Mouse (Mus musculus) regulatory T cell (primary cell): Measurements from ENCODE around the gene Tpd52l1.
"Not testable (repeated sequence)": the region's sequence is repeated elsewhere in the genome, so short reads cannot be mapped to it uniquely, and the experiment has no call there.

ENCODE experiments used
- in situ Hi-C: fragments of 300-600 bp; cut with MboI, MseI; formaldehyde crosslinking; loops from one replicate; pipeline ENCODE4 v1.15.1; 2025; ENCODE audit warnings: high pct_unique_total_duplicates

Gene Tpd52l1

DNA sequence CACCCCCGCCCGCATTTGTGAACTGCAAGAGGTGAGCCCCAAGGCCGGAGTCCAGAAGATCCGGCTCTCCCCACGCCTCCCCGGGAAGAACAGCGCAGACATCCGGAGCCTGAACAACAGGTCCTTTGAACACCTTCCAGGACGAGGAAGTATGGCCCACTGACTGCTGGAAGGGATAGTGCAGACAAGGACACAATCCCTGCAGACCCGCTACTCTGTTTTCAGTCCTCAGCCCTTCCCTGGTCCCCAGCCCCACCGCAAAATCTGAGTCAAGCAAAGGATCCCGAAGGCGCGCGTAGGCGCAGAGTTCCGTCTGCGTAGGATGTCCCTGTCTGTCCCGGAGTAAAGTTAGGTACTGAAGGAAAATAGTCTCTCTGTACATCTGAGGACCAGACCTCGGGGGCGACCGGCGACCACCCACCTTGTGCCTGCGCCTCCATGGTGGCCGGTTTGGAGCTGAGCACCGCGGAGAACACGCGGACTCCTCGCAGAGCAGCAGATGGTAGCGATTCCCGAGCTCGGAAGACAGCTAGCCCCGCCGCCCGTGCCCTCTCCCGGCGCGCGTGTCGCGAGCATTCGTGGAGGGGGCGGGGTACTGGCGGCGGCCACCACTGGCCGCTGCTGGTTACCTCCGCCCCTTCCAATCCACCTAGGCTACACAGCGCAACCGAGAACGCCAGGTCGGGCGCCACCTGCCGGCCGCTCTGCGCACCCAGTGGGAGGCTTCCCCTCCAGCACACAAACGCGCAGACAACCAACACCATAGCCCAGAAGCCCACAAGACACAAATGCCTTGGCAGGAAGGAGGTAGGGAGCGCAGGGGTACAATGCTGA, at the start of gene Tpd52l1:
Gene Tpd52l1, minus strand, starts transcription at position 668 of the 834 bp plus-strand sequence.
- in situ Hi-C loops = loop anchor here (10.0 kb wide), 1 partner anchor 289 kb away; no protein-coding TSS in a partner anchor

DNA sequence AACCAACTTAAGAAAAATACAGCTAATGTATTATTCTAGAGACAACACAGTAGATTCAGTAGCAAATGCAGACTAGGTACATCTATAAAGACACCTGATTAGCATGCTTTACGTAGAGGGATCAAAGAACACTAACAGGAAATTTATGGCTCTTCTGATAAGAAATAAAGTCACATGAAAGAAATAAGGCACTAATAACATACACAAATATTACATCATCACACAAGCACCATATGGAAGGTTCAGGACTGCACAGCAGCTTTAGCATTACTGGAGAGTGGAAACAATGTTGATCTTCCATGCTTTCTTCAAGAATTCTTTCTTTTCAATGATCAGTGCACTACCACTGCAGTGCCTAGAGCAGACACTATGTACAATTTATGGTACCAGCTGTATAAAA, 48.5 kb upstream of the Tpd52l1 start:
- in situ Hi-C loops = loop anchor here (10.0 kb wide), 1 partner anchor 981 kb away; no protein-coding TSS in a partner anchor

DNA sequence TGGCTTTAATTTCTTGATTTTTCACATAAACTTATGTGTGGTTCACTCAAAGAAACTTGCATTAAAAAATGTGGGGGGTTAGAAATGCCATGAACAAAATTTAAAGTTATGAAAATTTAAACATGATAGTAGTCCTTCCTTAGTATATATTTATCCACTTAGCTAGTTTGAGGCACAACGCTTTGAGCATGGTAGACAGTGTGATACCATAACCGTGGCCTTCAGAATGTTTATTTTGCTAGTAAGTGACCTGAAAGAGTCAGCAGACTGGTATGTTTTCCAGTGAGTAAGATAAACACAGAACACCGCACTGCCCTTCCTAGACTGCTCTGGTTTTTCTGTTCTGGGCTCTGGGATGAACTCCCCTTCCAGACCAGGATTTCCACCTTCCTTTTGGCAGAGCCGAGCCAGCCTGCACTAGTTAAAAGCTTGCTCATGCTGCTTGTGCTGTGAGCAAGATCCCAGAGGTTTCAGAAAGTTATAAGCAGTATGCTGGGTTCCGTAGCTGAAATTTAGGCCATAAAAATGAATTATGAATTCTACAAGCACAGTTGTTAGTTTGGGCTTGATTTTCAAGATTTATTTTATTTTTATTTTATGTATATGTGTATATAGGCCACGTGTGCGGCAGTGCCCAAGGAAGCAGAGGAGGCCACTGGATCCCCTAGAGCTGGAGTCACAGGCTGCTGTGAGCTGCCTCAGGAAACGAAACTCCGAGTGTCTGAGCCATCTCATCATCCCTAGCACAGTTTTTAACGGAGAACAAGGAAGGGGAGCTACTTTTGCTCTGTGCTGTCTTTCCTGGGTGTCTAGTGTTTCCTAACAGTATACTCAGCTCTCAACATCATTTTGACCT, 21.5 kb upstream of the Tpd52l1 start:
- in situ Hi-C loops = no loop called here

DNA sequence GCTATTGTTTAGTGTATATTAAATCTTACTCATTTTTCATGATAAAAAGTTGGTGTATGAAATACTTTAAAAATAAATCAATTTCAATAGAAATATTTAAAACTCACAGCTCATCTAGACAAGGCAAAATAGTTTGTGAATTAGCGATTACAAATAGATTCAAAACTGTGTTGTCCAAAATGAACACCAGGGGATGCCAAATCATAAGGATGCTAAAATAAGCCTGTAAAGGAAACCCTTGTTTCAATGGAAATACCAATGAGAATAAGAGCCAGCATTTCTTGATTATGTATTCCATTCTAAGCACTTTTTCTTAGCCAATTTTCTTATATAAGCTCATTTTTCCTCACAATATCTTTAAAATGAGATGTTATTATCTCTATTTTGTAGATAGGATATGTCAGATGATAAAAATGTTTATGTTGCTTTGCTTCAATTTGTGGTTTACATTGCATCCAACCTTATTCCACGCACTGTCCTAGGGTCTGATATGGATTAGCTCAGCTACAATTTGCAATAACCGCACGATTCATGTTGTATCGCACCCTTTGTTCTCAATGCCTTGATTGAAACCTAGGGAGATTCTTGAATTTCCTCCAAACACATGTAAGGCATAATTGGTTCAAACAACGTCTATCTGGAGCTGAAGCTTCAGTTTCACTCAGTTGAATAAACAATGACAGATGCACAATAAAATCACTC, 20.2 kb upstream of the Tpd52l1 start:
- in situ Hi-C loops = no loop called here

DNA sequence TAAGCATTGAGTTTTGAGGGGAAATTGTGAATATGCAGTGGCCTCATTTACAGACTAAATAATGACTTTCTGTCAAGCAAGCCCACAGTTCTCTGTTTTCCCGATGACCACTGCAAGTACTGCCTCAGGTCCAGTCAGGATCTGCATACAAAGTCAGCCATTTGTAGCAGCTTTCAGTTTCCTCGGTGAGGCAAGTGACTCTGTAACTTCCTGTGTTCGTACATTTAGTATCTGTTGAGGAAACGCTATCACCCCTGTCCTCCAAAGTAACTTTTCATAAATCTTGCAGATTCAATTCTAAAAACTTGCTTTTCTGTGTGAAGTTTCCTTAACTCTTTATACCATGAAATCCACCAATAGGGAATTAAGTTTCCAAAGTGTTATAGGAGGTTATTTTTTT, 19.7 kb upstream of the Tpd52l1 start:
- in situ Hi-C loops = no loop called here

DNA sequence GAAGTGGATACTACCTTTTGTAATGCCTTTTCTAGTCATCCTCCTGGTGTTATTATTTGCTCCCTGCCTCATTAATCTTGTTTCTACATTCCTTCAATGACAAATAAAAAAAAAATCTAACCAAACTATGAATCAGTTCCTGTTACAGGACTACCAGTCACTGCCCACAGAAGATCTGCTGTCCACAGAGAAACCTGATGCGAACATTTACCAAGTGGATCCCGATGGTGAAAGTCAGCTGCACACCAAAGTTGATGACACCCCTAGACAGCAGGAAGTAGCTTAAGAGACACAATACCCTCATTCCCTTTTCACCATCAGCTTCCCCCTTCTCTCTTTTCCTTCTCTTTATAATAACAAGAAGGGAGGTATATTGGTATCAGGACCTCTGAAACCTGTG, 17.3 kb upstream of the Tpd52l1 start:
- in situ Hi-C loops = no loop called here

DNA sequence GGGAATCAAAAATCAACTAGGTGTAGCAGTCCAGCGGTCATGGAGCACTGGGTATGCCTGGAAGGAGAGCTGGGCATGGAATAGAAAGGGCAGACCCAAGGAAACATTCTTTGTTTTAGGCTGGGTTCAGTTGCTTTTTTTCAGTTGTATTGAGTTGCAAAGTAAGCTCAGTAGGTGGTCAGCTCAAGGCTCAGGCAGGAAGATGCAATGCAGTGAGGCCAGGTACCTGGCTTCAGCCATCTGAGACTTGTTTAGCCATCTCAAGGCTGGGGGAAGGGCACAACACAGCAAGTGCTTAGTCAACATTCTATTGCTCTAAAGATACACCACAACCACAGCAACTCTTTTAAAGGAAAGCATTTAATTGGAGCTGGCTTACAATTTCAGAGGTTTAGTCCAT, 11.0 kb upstream of the Tpd52l1 start:
- in situ Hi-C loops = no loop called here

DNA sequence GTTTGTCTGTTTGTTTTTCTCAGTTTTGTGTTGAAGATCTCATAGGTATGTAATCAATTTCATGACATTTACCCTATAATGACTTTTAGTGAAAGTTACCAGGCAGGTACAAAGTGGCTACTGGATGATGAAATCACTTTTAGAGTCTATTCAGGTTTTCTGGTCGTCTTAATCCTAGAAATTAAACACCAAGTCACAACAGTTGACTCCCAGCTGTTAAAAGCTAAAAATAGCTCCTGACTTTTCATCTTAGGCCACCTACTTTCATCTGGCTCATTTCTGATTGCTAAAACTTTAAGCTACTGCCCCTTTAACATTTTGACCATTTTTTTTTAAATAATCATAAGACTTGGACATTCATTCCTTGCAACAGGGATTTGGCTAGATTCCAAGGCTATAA, 1.3 kb upstream of the Tpd52l1 start:
- in situ Hi-C loops = loop anchor here (10.0 kb wide), 1 partner anchor 288 kb away; no protein-coding TSS in a partner anchor

DNA sequence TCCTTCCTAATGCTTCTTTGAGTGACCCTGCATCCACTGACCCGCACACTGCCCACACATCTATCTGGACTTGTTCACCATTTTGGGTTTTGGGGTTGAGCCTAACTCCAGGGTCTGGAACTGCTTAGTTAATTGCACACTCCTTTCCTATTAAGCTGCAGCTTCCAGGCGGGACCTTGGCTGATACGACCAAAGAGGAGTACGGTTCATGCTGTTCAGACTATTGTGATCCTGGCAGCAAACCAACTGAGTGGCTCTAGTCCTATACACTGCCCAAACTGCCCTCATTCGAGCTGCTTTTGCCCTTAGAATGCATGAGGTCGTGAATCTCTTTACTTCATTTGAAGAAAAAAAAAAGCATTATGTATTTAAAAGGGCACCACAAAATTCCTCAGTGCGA, 1.6 kb downstream of the Tpd52l1 start:
- in situ Hi-C loops = loop anchor here (10.0 kb wide), 1 partner anchor 291 kb away; no protein-coding TSS in a partner anchor

DNA sequence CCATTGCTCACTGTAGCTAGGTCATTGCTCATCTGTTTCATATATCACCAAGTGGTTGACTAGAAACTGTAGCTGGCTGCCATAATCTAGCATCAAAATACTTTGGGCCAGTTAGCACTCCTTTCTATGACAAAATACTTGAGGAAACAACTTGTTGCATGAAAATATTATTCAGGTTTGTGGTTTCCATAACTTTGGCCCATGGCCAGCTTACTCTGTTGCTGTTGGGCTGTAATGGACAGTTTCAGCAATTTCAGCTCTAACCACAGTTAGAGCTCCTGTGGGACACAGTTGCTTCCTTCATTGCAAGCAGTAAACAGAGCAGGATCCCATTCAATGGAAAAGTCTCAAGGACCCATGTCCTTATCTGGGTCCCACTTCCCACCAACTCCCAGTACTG, 4.3 kb downstream of the Tpd52l1 start:
- in situ Hi-C loops = loop anchor here (10.0 kb wide), 1 partner anchor 293 kb away; no protein-coding TSS in a partner anchor

DNA sequence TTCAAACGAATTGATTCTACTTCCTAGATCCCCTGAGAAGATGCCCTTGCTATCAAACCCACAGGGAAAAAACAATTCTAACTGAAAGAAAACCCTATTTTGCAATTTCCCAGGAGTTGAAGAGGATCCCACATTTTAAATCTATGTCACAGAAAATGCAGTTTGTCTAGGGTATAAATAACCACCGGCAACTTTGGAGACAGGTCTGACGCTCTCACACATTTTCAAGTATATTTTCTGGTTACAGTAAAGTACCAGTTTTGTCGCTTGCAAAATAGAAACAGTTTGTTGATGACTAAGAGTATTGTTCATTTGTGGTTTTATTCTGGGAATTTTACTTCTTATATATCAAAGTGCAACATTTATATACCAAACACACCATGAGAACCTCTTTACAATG, 9.7 kb downstream of the Tpd52l1 start:
- in situ Hi-C loops = no loop called here

DNA sequence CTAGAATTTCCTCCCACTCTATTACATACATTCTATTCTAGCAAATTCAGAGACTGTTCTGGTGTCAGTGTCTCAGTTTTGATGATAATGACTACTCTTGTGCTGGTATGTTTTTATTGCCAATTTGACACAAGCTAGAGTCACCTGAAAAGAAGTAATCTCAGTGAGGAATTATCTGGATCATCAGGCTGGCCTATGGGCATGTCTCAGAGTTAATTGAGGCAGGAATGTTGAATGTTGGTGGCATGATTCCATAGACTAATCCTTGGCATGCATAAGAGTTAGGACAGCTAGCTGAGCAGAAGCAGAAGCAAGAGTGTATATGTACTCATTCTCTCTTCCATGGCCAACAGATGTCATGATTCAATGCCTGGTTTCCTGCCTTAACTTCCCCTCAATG, 27.8 kb downstream of the Tpd52l1 start:
- in situ Hi-C loops = no loop called here

DNA sequence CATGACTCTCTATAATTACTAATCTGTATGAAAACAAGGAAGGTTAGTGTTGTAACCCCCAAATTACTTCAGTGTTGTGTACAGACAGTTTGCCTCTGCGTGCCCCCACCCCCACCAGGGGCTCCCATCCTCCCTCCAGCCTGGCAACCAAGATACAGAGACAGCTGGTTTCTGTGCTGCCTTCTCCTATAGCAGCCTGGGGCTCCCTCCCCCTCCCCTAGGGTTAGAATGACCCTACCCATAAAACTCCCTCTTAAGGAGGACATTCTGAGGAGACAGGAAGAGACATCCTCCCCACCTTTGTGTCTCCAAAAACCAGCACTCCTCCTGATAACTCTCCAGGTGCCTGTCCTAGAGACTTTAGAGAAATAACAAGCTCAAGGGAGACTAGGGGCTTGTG, 52.8 kb downstream of the Tpd52l1 start:
- in situ Hi-C loops = loop anchor here (5.0 kb wide), 1 partner anchor 66 kb away; no protein-coding TSS in a partner anchor

DNA sequence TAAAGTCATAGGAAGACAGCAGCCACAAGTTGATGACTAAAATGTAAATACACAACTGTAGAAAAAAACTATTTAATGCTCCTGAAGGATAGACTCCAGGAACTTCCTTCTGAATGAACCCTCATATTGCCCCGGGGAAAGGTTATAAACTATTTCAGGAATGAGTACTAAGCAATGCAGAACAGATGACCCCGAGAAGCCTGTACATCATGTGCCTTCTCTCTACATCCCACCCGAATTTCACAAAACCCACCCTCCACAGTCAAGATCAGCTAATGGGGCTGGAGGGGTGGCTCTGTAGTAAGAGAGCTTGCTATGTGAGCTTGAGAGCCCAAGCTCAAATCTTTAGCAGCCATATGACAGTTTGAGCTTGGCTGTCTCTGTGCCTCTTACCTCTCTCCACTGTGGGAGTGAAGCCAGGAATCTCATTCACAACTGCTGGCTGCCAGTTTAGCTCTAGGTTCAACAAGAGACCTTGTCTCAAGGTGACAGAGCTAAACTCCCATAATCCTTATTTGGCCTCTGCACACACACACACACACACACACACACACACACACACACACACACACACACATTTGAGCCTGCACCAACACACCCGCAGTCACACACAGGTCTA, 54.9 kb downstream of the Tpd52l1 start:
- in situ Hi-C loops = loop anchor here (5.0 kb wide), 1 partner anchor 64 kb away; no protein-coding TSS in a partner anchor

DNA sequence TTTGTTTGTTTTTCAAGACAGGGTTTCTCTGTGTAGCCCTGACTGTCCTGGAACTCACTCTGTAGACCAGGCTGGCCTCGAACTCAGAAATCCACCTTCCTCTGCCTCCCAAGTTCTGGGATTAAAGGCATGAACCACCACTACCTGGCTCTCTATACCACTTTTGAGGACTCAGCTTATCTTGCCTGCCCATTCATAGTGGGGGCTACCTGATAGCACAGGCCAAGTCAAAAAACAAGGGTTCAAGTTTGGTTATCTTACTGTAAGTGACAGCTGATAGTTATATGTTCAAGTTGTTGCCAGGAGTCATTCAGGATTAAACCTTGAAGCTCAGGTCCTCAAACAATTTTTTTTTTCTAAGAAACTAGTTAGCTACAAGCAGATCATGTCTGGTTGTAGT, 57.2 kb downstream of the Tpd52l1 start:
- in situ Hi-C loops = not testable (repeated sequence)

DNA sequence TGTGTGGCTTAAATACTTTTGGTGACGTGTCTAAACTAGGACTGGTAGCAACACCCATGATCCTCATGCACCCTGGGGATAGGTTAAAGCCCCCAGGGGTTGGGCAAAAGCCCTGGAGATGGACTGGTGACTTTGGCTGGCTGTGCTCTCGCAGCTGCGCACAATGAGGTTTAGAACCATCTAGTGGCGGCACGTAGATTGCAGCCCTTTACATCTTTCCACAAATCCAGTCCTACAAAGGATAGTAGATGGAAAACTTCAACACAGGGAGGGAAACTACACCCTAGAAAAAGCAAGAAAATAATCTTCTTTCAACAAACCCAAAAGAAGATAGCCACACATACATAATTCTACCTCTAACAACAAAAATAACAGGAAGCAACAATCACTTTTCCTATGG, 75.6 kb downstream of the Tpd52l1 start:
- in situ Hi-C loops = not testable (repeated sequence)

DNA sequence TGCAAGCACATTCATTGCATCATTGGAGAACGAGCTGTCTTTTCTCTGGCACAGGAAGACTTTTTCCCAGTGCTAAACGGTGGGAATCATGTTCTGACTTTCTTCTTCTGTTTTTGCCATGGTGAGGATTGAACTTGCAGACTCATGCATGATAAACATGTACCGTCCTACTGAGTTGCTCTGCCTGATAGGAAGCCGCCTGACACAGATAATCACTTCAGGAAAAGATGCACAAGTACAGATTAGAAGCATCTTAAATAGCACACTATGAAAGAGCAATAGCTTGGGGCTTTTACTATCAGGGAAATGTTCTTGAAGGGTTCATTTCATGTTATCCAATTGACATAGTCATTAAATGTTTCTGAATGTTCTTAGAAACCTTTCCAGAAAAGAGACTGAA, 86.0 kb downstream of the Tpd52l1 start:
- in situ Hi-C loops = no loop called here

DNA sequence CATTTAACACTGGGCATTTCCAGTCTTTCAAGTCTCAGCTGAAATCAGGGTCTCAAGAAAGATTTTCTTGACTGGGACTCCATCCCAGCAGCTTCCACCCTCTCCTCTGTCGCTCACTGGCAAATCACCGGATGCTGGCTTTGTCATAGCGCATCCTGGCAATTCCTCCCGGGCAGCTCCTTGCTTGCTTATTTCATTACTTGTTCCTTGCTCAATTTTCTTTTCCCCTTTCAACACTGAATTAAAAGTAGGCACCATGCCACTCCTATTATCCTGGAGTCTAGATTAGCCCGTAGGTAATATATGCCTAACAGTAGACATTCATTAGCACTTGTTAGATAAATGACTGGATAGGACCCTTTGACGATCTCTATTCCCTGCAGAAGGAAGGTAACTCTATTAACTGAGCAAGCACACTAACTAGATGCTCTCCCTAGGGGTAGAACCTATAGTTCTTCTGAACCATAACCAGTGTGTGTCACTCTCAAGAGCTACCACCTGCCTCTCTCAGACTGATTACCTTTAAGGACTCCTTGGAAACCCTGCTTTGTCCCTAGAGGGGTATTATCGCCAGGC, 90.8 kb downstream of the Tpd52l1 start:
- in situ Hi-C loops = no loop called here

DNA sequence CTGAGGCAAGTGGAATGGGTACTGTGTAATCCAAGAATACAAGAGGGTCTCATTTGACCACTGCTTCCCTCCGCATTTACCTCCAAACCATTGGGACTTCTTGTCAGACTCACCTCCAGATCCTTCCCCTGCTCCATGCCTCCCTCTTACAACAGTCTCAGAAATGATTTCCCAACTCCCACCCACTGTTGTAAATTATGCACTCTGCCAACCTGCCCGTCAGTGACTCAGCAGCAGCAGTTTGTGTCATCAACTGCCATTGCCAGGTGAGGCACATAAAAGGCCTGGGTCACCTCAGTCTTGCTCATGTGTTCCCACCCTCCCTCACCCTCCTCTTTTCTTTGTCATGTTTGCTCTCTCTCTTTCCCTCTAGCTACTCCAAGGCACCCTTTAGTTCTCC, 91.6 kb downstream of the Tpd52l1 start:
- in situ Hi-C loops = no loop called here

DNA sequence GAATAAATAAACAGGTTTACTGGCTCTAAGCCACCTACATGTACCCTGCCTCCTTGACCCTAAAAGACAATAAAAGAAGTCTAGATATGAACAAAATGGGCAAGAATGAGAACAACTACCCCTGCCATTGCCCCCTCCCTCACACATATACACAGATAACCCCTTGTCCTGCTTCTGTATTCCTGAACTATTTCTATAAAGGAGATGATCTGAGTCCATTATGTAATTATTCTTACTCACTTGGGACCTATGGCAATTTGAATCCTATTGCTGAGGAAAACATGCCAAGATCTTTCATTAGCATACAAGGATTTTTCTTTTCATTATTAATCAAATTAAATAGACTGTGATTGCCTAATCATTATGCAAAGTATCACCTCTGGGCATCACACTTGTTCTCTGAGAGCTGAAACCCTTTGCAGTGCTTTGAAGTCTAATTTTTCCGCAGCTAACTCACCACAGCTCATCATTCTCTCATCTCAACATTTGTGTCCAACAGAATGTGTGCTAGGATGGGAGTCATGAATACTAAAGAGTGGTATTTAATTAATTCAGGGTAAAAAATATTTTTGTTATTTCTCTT, 92.8 kb downstream of the Tpd52l1 start:
- in situ Hi-C loops = no loop called here

DNA sequence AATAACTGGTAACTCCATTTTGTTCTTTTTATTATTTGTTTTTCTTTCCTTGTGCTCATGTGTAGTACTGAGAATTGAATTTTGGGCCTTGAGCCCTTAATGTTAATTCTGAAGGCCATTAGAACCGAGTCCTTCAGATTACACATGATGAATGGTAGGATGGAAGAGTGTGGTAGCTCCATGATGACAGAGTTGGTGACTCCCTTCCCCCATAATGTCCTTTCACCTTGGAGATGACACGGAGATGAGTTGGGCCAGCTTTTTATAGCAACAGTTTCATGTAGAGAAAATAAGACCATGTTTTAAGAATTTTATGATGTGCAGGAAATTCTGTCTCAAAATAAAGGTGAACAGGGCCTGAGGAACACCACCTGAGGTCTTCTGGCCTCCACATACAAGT, 94.7 kb downstream of the Tpd52l1 start:
- in situ Hi-C loops = no loop called here
